Mouse (Mus musculus): ENCODE data around the gene Exoc4. TPM values are rescaled to one million over a fixed set of nuclear protein-coding genes. Genes with fewer than 3 reads are reported as not detected.

Gene Exoc4
- polyA plus RNA-seq, 1 experiment = 3.3 TPM

DNA sequence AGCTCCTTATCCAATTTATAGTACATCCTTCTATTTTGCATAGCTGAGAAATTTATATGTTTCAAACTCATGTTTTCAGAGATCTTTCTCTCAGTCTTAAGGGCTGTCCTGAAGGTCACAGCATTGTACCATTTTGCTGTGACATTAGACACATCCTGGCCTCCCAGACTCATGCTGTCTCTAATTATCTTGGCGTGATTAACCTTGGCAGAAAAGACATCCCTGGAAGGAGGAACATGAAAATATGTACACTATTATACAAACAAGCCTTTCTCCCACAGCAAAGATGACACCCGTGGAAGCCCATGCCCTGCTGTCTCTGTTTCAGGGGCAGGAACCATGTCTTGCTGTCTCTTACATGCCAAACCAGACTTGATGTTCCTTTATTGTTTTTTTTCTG lies 59.8 kb downstream of the Exoc4 start:
- Histone ChIP-seq H3K27ac (ENCODE audit: insufficient read depth, low read depth, low read length) (no peak overlapping the region), H3K4me3 (ENCODE audit: low read depth, low read length) (no peak overlapping the region), H3K4me1 (ENCODE audit: control insufficient read depth, insufficient read depth, insufficient read length, low read length) (no peaks in the 10 kb centered on the region), H3K36me3 (ENCODE audit: control insufficient read depth, insufficient read depth, low read length) (peaks cover 4% of the 10 kb centered on the region), H3K27me3 (ENCODE audit: control insufficient read depth, insufficient read depth, low read length) (no peaks in the 10 kb centered on the region)
- 80% methylated on average over 2 of the region's 2 CpGs for WGBS
- no peak for TF ChIP-seq CTCF (IDR thresholded peaks at IDR 0.05; ENCODE audit: extremely low read depth, insufficient read length, insufficient replicate concordance, low read depth, low read length)
- no peak for TF ChIP-seq POLR2A (IDR thresholded peaks at IDR 0.05; ENCODE audit: low read depth, low read length)

GRCm38 (mm10) chr6:33310486-33310885 lies 61.6 kb downstream of the Exoc4 start:
- no peaks in the 10 kb centered on the region for H3K4me1 ChIP-seq (ENCODE audit: control insufficient read depth, insufficient read depth, insufficient read length, low read length)
- H3K4me3 ChIP-seq (ENCODE audit: low read depth, low read length) = no peak overlapping the region
- no peak for TF ChIP-seq POLR2A (IDR thresholded peaks at IDR 0.05; ENCODE audit: low read depth, low read length)
- no peak for TF ChIP-seq CTCF (IDR thresholded peaks at IDR 0.05; ENCODE audit: extremely low read depth, insufficient read length, insufficient replicate concordance, low read depth, low read length)
- H3K27me3 ChIP-seq (ENCODE audit: control insufficient read depth, insufficient read depth, low read length) = no peaks in the 10 kb centered on the region
- no peak overlapping the region for H3K27ac ChIP-seq (ENCODE audit: insufficient read depth, low read depth, low read length)
- peaks cover 4% of the 10 kb centered on the region for H3K36me3 ChIP-seq (ENCODE audit: control insufficient read depth, insufficient read depth, low read length)
- 94% methylated on average over 1 of the region's 1 CpGs for WGBS

DNA sequence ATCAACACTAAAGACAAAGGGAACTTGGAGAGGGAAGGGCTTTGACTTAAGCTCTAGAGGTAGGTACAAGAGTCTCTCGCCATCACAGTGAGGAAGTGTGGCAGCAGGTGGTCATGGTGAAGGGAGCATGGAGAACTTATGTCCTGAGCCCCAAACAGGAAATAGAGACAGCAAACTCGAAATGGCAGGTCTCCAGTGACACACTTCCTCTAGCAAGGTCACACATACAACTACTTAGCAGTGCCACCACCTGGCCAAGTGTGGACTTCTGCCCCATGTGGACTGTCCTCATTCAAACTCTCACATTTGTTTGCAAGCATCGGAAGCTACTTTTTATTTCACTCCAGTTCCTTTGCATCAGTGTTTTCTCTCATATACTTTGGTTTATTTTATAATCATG lies 74.0 kb downstream of the Exoc4 start:
- Histone ChIP-seq H3K27ac (ENCODE audit: insufficient read depth, low read depth, low read length) (no peak overlapping the region), H3K27me3 (ENCODE audit: control insufficient read depth, insufficient read depth, low read length) (no peaks in the 10 kb centered on the region), H3K4me1 (ENCODE audit: control insufficient read depth, insufficient read depth, insufficient read length, low read length) (no peaks in the 10 kb centered on the region), H3K36me3 (ENCODE audit: control insufficient read depth, insufficient read depth, low read length) (0 out of 2 replicates have a peak, but pooled peaks cover 2% of the 10 kb centered on the region), H3K4me3 (ENCODE audit: low read depth, low read length) (no peak overlapping the region)
- no peak for TF ChIP-seq CTCF (IDR thresholded peaks at IDR 0.05; ENCODE audit: extremely low read depth, insufficient read length, insufficient replicate concordance, low read depth, low read length)
- no peak for TF ChIP-seq POLR2A (IDR thresholded peaks at IDR 0.05; ENCODE audit: low read depth, low read length)
- WGBS = 61% methylated on average over 3 of the region's 3 CpGs

DNA sequence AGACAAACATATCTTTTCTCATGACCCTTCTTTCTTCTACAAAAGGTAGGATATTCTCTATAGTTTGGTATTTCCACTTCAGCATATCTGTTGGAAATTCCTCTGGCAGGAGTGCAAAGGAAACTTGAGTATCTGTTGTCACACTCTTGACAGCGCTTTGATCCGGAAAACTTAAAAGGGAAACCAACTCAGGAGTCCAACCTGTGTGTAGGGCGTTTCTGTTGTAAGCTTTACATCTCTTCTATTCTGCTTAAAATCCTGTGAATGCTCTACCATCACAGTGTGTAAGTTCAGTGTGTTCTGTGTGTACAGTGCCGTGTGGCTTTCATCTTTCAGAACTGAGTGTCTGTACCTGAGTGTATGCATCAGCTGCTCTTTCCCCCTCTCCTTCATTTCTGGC lies 74.5 kb downstream of the Exoc4 start:
- H3K4me1 ChIP-seq (ENCODE audit: control insufficient read depth, insufficient read depth, insufficient read length, low read length) = no peaks in the 10 kb centered on the region
- 0 out of 2 replicates have a peak, but pooled peaks cover 2% of the 10 kb centered on the region for H3K36me3 ChIP-seq (ENCODE audit: control insufficient read depth, insufficient read depth, low read length)
- TF ChIP-seq CTCF (IDR thresholded peaks at IDR 0.05; ENCODE audit: extremely low read depth, insufficient read length, insufficient replicate concordance, low read depth, low read length) (no peak), POLR2A (IDR thresholded peaks at IDR 0.05; ENCODE audit: low read depth, low read length) (no peak)
- H3K4me3 ChIP-seq (ENCODE audit: low read depth, low read length) = no peak overlapping the region
- no peaks in the 10 kb centered on the region for H3K27me3 ChIP-seq (ENCODE audit: control insufficient read depth, insufficient read depth, low read length)
- no peak overlapping the region for H3K27ac ChIP-seq (ENCODE audit: insufficient read depth, low read depth, low read length)
- WGBS = 84% methylated on average over 4 of the region's 4 CpGs

GRCm38 (mm10) chr6:33328326-33328725 lies 79.4 kb downstream of the Exoc4 start:
- TF ChIP-seq CTCF (IDR thresholded peaks at IDR 0.05; ENCODE audit: extremely low read depth, insufficient read length, insufficient replicate concordance, low read depth, low read length) (no peak), POLR2A (IDR thresholded peaks at IDR 0.05; ENCODE audit: low read depth, low read length) (no peak)
- no peak overlapping the region for H3K4me3 ChIP-seq (ENCODE audit: low read depth, low read length)

DNA sequence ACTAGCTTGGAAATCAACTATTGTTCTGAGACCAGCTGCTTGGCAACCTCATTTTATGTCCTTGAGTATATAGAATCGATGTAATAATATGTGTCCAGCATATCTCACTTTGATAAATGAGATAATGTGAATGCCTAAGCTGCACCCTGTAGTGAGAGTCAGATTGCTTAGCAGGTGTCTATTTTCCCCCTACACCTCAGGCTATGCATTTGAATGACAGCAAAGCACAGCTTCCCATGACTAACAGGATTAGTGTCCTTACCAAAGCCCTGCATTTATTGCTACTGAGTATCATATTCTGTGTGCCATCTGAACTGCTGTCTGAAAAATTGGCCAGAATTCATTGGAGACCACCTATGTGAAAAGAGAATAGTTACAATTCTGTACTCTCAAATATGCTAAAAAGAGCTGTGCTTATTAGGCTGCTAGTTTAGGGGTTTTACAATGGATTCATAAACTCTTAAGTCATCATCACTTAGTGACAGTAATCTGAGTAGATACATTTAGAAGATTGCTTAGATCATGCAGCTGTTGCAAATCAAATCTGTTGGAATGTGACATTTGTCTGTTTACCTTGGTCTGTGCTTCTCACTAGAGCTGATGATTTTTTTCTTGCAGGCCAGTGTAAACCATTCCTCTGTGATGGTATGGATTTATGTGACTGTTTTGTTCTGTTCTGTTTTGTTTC lies 98.3 kb downstream of the Exoc4 start:
- 28% methylated on average over 1 of the region's 1 CpGs for WGBS
- Histone ChIP-seq H3K4me3 (ENCODE audit: low read depth, low read length) (no peak overlapping the region), H3K27me3 (ENCODE audit: control insufficient read depth, insufficient read depth, low read length) (no peaks in the 10 kb centered on the region), H3K4me1 (ENCODE audit: control insufficient read depth, insufficient read depth, insufficient read length, low read length) (0 out of 2 replicates have a peak, but pooled peaks cover 2% of the 10 kb centered on the region), H3K36me3 (ENCODE audit: control insufficient read depth, insufficient read depth, low read length) (no peaks in the 10 kb centered on the region; the same call in 1 of the 2 replicates), H3K27ac (ENCODE audit: insufficient read depth, low read depth, low read length) (no peak overlapping the region)
- TF ChIP-seq POLR2A (IDR thresholded peaks at IDR 0.05; ENCODE audit: low read depth, low read length) (no peak), CTCF (IDR thresholded peaks at IDR 0.05; ENCODE audit: extremely low read depth, insufficient read length, insufficient replicate concordance, low read depth, low read length) (no peak)

More at GRCm38 (mm10) chr6:33328326-33328725, 79.4 kb downstream of the Exoc4 start:
- H3K27ac ChIP-seq (ENCODE audit: insufficient read depth, low read depth, low read length) = no peak overlapping the region
- 83% methylated on average over 1 of the region's 1 CpGs for WGBS
- H3K27me3 ChIP-seq (ENCODE audit: control insufficient read depth, insufficient read depth, low read length) = no peaks in the 10 kb centered on the region
- H3K4me1 ChIP-seq (ENCODE audit: control insufficient read depth, insufficient read depth, insufficient read length, low read length) = no peaks in the 10 kb centered on the region
- H3K36me3 ChIP-seq (ENCODE audit: control insufficient read depth, insufficient read depth, low read length) = no peaks in the 10 kb centered on the region; the same call in 1 of the 2 replicates

DNA sequence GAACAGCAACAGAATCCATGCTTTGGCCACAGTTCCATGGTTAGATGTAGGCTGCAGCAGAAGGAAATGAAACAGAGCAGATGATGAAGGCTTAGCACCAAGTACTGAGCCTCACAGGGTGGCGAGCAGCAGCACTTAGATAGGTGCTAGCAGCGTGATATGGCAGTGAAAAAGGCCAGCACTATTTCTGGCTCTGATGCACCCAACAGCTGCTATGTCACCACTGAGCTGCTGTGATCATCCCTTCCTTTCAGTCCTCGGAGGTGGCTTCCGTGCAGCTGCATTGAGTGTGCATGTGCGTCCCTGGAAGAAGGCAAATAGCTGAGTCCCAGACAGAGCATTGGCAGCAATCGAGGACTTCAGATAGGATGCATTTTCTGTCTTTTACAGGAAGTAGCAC lies 112.7 kb downstream of the Exoc4 start:
- H3K27me3 ChIP-seq (ENCODE audit: control insufficient read depth, insufficient read depth, low read length) = no peaks in the 10 kb centered on the region
- 90% methylated on average over 6 of the region's 6 CpGs for WGBS
- no peaks in the 10 kb centered on the region for H3K36me3 ChIP-seq (ENCODE audit: control insufficient read depth, insufficient read depth, low read length)
- H3K4me3 ChIP-seq (ENCODE audit: low read depth, low read length) = no peak overlapping the region
- no peak overlapping the region for H3K27ac ChIP-seq (ENCODE audit: insufficient read depth, low read depth, low read length)
- no peaks in the 10 kb centered on the region for H3K4me1 ChIP-seq (ENCODE audit: control insufficient read depth, insufficient read depth, insufficient read length, low read length)
- TF ChIP-seq POLR2A (IDR thresholded peaks at IDR 0.05; ENCODE audit: low read depth, low read length) (no peak), CTCF (IDR thresholded peaks at IDR 0.05; ENCODE audit: extremely low read depth, insufficient read length, insufficient replicate concordance, low read depth, low read length) (no peak)

Data from small intestine, adult 2 months (tissue).